Mouse (Mus musculus): ENCODE measurements around the gene Atp13a4.
A peak's percentile ranks its signal among the peaks of the same experiment; 100 is the strongest.

The Atp13a4 gene

DNA sequence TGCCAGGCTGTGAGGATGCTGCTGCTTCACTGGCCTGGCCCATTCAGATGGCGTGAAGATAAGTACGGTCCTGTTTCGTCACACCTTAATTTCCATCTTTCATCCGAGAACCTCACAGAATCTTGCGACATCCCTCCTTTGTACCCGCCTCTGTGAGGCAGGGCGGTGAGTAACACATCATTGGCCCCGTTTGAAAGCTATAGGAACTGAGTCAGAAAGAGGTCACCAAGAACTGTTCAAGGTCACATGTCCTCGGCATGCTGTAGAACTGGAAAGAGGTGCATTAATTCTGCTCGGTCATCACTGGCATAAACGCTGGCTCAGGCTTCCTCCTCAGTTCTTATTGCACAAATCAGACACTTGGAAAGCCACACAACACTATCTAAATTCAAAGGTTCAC is at the start of gene Atp13a4:
TSS of gene Atp13a4 (minus strand) at position 36 of the 400 bp plus-strand sequence.
- DNase-seq (ENCODE audit: low spot score in 2 of 2) = no peak

DNA sequence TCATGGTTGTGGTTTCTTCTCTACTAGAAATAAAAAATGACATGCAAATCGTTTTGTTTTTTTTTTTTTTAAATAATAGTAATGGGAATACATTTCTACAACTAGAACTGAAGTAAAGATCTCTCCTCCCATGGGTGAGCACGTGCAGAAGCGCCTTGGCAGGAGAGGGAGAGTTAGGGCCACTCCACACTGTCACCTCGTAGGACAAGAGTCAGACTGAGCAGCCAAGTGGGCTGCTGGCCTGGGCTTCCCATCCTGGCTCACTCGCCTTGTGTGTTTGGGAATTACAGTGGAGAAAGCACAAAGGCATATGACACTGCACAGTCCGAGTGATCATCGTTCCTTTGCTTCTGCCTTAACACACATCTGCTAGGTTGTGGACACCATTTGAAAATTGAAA is 47.5 kb upstream of the Atp13a4 start:
- no peak for DNase-seq (ENCODE audit: low spot score in 2 of 2)

- DNase-seq (ENCODE audit: low spot score in 2 of 2) = no peak
These were observed 35.1 kb upstream of the Atp13a4 start for GRCm38 (mm10) chr16:29579787-29580176.

DNA sequence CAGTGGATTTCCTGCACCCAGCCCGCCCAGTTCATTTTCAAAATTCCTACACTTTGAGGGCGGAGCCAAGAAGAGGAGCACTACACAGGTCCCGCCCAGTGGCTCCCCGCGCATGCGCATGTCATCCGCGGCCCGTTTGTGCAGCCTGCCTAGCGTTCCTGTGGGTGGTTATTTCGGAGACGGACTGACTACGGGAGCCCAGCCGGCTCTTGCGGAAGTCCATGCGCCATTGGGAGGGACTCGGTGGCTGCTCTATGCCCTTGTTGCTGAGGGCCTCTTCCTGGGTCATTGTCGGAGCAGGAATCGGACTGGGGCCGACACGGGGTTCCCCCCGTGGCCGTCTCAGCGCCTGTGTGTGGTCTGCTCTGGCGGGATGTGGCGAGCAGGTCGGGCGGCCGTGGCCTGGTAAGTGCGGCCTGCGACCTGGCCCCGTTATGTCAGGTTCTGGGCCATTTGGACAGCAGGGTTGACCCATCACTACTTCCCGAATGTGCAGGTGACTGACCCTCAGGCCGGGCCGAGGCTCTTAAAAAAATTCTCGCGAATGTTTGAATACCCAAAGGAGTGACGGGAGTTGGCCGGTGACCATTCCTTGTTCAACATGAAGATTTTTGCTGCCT is 34.6 kb upstream of the Atp13a4 start, which contains the start of gene Opa1:
TSS of gene Opa1 (plus strand) at position 168 of the 620 bp plus-strand sequence.
- DNase-seq (ENCODE audit: low spot score in 2 of 2) = peak; percentile 96 to 98

GRCm38 (mm10) chr16:29575620-29576019 is 31.0 kb upstream of the Atp13a4 start:
- DNase-seq (ENCODE audit: low spot score in 2 of 2) = peak in 1 of 2 experiments; percentile 24

DNA sequence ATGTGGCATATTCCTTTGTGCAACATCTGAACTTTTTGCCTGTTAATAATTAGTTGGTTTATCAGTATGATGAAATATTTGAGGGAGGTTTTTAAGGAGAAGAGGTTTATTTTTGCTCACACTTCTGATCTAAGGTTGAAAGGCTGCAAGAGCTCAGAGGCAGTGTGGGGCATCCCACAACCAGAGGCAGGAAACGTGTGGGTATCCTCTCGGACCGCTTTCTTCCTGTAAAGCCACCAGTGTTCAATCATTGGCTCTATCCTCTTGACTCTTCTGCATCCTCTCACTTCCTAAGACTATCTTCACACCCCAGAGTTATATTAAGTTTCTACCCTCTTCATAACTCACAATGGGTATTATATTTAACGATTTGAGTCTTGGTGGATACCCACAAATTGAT is 29.3 kb upstream of the Atp13a4 start:
- DNase-seq (ENCODE audit: low spot score in 2 of 2) = no peak

- peak in 1 of 2 experiments; percentile 36 for DNase-seq (ENCODE audit: low spot score in 2 of 2)
These were observed 16.2 kb upstream of the Atp13a4 start for GRCm38 (mm10) chr16:29560869-29561268.

DNA sequence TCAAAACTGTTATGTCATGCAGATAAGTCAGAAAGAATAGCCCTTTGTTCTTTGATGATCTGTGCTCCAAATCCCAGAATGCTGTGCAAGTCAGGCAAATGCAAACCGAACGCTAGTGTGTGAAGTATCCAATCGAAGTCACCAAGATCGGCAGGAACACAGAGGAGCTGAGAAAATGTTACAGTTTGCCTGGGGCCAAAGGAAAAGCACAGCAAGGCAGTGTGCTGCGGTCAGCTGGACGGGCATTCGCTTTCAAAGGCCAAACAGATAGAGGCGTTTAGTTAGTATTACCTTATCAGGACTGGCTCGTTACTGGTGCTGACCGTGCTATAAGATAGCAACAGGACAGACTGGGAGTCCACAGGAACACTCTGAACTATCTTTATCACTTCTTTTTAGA is 15.8 kb upstream of the Atp13a4 start:
- DNase-seq (ENCODE audit: low spot score in 2 of 2) = no peak

- no peak for DNase-seq (ENCODE audit: low spot score in 2 of 2)
These were observed 15.0 kb upstream of the Atp13a4 start for GRCm38 (mm10) chr16:29559667-29560066.

DNA sequence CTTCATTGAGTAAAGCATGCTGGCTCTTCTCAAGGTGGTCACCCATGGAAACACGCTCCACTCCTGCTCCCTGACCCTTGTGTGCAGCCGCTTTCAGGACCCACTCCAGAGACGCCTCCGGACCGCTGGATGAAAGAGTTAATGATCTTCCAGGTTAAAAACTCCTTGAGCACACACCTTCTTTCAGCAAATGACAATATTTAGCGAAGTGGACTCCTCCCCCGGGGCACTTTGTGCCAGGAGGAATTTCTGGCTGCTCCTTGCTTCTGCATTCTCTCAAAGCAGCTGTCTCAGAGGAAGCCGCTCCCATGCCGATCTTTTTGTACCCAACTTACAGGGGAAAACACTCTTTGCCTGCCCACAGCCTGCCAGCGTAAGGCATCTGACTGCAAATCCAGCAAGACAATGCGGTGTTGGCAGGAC is 3.4 kb downstream of the Atp13a4 start:
- no peak for DNase-seq (ENCODE audit: low spot score in 2 of 2)

DNA sequence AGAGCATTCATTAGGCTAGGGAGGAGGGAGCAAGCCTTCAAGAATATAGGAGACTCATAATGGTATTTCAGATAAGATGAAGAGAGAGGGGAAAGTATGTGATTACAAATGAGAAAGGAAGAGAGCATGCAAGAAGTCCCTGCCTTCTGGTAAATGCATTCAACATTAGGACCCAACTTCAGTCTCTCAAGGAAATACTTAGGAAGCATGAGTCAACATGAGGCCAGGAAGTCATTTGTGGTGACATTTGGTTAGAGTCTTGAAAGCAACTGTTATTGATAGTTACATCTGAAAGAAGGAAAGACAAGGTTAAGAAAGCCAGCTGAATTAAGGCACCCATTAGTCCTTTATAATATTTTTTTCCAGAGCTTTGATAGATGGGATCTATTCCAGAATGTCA is 4.8 kb downstream of the Atp13a4 start:
- no peak for DNase-seq (ENCODE audit: low spot score in 2 of 2)

DNA sequence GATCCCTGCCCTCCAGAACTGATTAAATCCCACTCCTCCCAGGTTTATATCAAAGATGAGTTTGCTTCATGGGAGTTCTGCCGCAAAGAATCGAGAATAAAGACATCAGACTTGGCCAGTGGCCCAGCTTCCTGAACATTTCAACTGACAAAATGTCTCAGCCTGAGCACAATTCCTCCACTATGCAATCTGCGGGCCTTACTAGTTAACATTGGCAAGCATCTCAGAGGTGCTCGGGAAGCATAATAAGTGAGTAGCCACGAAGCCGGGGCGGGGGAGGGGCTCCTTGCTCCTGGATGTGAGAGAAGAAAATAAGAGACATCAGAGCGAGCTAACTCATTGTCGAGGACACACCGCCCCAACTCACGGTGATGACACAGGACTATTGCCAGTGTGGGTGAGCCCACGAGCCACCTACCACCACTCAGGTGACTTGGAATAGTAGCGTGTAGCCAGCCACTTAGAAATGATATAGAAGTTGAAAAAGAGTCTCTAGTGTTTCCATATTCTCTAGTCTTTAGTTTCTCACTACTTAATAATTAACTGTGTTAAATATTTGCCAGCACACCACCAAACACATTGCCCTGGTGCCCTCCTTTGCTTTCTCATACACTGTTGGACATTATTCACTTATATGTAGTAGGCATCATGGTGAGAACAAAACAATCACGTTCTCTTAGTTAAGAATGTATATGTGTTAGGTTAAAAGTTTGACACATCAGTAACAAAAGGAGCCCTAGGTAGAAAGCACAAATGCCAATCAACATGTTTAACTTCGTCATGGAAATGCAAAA is 8.1 kb downstream of the Atp13a4 start:
- peak in 1 of 2 experiments; percentile 10 for DNase-seq (ENCODE audit: low spot score in 2 of 2)

GRCm38 (mm10) chr16:29535866-29536265 is 8.8 kb downstream of the Atp13a4 start:
- no peak for DNase-seq (ENCODE audit: low spot score in 2 of 2)

GRCm38 (mm10) chr16:29533641-29534040 is 11.0 kb downstream of the Atp13a4 start:
- DNase-seq (ENCODE audit: low spot score in 2 of 2) = no peak

GRCm38 (mm10) chr16:29527085-29527484 is 17.6 kb downstream of the Atp13a4 start:
- no peak for DNase-seq (ENCODE audit: low spot score in 2 of 2)

DNA sequence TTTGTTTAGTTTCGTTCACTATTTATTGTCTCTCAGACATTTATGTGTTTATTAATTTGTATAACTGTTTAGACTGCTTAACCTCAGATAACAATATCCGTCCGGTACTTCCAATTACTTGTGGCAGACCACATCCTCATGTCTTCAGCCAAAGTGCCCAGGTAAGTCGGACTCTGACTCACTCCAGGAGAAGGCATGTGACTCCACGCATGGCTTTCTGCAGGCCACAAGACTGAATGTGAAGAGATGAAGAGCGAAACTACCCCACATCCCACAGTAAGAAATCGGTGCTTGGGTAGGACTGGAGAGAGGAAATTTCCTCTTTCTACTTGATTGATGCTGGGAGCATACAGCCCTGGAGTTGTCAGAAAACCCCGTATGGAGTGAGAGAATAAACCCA is 18.1 kb downstream of the Atp13a4 start:
- DNase-seq (ENCODE audit: low spot score in 2 of 2) = no peak

DNA sequence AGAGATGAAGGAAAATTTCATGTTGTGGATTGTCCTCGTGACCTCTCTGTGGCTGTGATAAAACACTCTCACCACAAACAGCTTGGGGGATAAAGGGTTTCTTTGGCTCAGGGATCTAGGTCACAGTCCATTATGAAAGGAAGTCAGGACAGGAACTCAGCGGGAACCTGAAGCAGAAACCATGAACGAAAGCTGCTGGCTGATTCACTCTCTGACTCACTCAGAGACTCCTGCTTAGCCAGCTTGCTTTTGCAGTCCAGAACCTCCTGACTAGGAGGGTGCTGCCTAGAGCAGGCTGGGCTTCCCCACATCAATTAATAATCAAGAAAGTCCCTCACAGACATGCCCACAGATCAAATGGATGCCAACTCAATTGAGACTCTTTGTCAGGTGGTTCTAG is 32.2 kb downstream of the Atp13a4 start:
- peak in 1 of 2 experiments; percentile 11 for DNase-seq (ENCODE audit: low spot score in 2 of 2)

GRCm38 (mm10) chr16:29510743-29511142 is 33.9 kb downstream of the Atp13a4 start:
- no peak for DNase-seq (ENCODE audit: low spot score in 2 of 2)

DNA sequence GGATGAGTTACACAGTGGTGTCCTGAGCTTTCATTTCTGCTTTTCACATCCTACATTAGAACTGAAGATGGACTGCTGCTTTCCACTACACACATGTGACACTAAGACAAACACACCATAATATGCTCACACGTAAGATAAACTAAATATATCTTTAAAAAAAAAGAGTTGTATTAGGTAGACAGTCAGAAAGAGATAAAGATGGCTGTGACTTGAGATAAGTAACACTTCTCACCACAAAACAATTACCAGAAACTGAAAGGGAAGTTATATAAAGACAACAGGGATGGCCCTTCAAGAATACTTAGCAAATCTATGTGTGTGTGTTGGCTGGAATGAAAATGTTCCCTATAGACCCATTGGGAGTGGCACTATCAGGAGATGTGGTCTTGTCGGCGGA is 34.8 kb downstream of the Atp13a4 start:
- DNase-seq (ENCODE audit: low spot score in 2 of 2) = no peak

DNA sequence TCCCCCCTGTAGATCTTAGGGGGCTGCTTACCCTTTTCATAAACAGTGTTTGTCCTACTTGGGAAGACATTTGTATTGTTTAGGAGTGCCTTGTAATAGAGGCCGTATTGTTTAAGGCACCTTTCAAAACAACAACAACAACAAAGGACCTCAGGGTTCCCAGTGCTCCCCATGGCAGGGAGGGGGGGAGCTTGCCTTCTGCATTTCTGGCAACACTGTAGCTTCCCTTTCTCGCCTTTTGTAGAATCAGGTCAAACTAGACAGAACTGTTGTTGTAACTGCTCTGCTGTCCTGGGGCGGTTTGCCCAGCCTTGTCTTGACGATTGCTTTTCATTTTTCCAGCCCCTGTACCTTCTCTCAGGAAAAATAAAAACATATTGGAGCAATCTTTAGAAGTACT is 40.0 kb downstream of the Atp13a4 start:
- DNase-seq (ENCODE audit: low spot score in 2 of 2) = no peak

- DNase-seq (ENCODE audit: low spot score in 2 of 2) = no peak
These were observed 40.5 kb downstream of the Atp13a4 start for GRCm38 (mm10) chr16:29504198-29504597.

- no peak for DNase-seq (ENCODE audit: low spot score in 2 of 2)
These were observed 53.6 kb downstream of the Atp13a4 start for GRCm38 (mm10) chr16:29491031-29491430.

DNA sequence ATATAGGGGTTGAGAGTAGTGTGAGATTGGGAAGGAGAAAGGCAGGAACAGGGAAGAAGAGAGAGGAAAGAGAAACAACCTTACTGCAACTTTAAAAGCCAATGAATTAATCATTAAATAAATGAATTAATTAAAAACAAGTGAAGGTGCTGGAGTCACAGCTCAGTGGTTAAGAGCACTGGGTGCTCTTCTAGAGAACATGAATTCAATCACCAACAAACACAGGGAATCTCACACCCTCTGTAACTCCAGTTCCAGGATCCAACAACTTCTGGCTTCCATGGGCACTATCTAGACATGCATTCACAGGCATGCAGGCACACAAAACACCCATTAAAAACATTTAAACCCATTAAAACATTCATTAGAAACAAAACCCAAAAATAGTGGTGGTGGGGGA is 63.2 kb downstream of the Atp13a4 start:
- DNase-seq (ENCODE audit: low spot score in 2 of 2) = no peak
